Mouse (Mus musculus) spleen, postnatal 0 days (tissue): ENCODE measurements around the gene Krtap9-3. TPM values are rescaled to one million over a fixed set of nuclear protein-coding genes. Genes with fewer than 3 reads are reported as not detected.

ENCODE experiments used
- polyA plus RNA-seq: library from polyadenylated mRNA; unstranded; fragments of >200 nt; fragmentation: Nextera tagmentation; extraction: Ambion mirVana; gene quantifications from 2 replicates; pipeline ENCODE4 v1.2.1, GENCODE M21; 2015

Krtap9-3 gene
- polyA plus RNA-seq: not detected in 2 replicates

DNA sequence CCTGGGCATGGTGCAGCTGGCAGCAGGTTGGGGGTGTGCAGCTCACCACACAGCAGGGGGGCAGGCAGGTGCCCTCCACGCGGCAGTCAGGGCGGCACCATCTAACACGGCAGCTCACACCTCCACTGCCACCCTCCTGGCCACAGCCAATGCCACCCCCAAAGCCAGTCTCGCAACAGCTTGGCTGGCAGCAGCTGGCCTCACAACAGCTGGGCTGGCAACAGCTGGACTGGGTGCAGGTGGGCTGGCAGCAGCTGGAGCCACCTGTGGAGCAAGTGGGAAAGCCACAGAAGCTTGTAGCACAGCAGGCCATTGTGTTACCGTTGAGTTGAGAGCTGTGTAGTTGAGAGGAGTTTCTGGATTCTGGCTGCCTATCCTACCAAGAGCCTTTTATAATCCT lies at the start of gene Krtap9-3:
Gene Krtap9-3 (minus strand): TSS at position 364 of the 400 bp plus-strand sequence.

DNA sequence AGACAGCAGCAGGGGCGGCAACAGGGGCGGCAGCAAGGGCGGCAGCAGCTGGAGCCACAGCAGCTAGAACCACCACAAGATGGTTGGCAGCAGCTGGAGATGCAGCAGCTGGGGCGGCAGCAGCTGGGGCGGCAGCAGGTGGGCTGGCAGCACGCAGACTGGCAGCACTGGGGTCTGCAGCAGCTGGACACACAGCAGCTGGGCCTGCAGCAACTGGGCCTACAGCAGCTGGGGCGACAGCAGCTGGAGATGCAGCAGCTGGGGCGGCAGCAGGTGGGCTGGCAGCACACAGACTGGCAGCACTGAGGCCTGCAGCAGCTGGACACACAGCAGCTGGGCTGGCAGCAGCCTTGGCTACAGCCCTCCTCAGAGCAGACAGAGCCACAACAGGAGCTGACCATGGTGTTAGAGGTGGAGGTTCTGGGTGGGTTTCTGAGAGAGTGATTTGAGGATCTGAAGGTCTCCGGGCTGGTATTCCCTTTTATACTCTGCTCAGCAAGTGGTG lies 45.8 kb upstream of the Krtap9-3 start, which contains the start of gene Krtap4-7:
Gene Krtap4-7 (minus strand): TSS at position 455 of the 505 bp plus-strand sequence.

DNA sequence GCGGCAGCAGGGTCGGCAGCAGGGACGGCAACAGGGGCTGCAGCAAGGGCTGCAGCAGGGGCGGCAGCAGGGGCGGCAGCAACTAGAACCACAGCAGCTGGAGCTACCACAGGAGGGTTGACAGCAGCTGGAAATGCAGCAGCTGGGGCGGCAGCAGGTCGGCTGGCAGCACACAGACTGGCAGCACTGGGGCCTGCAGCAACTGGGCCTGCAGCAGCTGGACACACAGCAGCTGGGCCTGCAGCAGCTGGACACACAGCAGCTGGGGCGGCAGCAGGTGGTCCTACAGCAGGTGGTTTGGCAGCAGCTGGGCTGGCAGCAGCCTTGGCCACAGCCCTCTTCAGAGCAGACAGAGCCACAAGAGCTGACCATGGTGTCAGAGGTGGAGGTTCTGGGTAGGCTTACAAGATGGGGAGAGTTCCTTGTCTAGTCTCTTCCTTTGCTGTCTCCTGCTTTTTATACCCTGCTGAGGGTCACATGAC lies 36.8 kb upstream of the Krtap9-3 start, which contains the start of gene Krtap4-2:
Gene Krtap4-2 (minus strand): TSS at position 432 of the 482 bp plus-strand sequence.

DNA sequence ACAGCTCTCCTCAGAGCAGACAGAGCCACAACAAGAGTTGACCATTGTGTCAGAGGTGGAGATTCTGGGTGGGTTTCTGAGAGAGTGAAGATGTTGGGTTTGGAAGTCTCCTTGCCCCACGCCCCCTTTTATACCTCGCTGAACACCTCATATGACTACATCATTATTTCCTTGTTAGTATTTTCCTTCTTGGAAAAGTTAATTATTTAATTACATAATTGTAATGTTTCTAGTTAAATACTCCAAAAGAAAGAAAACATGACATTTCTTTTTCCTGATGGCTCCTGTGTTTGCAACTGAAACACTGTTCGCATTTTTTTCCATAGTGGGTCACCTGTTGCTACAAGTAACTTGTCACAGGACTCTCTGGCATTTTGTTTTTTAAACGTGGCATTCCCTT lies 30.2 kb upstream of the Krtap9-3 start, which contains the start of gene Krtap4-1:
Gene Krtap4-1 (minus strand): TSS at position 101 of the 400 bp plus-strand sequence.

DNA sequence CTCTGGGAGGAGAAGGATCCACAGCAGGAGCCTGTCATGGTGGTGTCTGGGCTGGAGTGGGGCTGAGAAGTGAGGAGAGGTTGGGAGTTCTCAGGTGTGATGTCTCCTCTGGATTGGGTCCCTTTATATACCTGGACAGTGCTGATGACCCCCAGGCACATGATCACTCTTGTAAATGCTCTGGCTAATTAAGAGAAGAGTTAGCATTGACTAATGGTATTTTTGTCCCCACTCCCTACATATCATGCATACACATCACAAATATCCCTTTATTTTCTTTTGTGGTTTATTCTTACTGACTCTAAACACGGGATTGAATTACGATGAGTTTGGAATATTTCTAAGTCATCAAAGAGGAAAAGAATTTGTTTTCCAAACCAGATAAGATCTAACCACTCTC lies 22.4 kb upstream of the Krtap9-3 start, which contains the start of gene Gm11562:
Gene Gm11562 (minus strand): TSS at position 101 of the 400 bp plus-strand sequence.

DNA sequence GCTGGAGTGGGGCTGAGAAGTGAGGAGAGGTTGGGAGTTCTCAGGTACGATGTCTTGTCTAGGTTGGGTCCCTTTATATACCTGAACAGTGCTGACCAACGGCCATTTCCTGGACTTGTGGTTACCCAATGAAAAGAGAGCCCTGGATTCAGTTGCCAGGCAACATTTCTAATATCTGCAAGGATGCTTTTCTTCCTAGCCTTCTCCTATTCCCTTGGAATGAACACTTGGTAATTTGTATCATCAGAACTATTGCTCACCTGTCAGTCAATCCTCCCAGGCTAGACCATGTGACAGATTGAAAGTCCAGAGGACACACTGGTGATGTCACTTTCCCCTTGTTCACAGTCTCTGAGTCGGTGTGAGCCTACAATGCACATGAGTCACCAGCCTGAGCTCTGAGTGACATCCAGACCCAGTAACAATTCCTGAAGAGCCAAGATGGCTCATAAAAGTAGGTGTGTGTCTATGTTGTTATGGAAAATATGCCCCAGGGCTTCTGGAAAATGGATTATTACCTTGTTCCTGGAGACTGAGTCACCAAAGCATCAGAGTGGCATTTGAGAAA lies 17.0 kb upstream of the Krtap9-3 start, which contains the start of gene Krtap2-4:
Gene Krtap2-4 (minus strand): TSS at position 51 of the 568 bp plus-strand sequence.

DNA sequence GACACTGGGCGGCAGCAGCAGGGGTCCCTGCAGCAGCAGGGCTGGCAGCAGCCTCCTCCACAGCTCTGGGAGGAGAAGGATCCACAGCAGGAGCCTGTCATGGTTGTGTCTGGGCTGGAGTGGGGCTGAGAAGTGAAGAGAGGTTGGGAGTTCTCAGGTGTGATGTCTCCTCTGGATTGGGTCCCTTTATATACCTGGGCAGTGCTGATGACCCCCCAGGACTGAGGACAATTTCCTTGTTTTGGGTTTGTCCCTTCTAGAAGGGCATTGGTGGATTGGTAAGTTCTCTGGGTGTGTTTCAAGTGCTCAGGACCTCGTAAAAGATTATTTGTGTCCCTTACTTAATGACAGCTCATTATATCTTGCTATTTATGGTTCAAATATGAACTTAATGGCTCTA lies 12.2 kb upstream of the Krtap9-3 start, which contains the start of gene Gm11937:
Gene Gm11937 (minus strand): TSS at position 101 of the 400 bp plus-strand sequence.

DNA sequence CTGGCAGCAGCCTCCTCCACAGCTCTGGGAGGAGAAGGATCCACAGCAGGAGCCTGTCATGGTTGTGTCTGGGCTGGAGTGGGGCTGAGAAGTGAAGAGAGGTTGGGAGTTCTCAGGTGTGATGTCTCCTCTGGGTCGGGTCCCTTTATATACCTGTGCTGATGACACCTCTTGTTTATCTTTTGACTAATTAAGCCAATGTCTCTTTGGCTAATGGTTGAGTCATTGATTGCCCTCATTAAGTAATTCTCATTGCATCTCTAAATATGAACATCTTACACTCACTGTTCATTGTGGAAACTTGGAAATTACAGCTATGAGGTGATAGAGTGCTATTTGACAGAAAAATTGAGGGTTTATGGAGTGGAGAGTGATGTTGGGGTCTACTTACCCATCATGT lies 5.3 kb upstream of the Krtap9-3 start, which contains the start of gene Gm11938:
Gene Gm11938 (minus strand): TSS at position 101 of the 400 bp plus-strand sequence.

DNA sequence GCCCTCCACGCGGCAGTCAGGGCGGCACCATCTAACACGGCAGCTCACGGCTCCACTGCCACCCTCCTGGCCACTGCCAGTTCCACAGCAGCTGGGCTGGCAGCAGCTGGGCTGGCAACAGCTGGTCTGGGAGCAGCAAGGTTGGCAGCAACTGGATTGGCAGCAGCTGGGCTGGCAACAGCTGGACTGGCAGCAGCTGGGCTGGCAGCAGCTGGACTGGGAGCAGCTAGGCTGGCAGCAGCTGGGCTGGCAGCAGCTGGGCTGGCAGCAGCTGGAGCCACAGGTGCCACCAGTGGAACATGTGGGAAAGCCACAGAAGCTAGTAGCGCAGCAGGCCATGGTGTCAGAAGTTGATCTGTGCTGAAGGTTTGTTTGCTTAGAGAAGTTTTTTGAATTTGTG lies 6.9 kb downstream of the Krtap9-3 start, which contains the start of gene Krtap1-3:
Gene Krtap1-3 (minus strand): TSS at position 359 of the 400 bp plus-strand sequence.

DNA sequence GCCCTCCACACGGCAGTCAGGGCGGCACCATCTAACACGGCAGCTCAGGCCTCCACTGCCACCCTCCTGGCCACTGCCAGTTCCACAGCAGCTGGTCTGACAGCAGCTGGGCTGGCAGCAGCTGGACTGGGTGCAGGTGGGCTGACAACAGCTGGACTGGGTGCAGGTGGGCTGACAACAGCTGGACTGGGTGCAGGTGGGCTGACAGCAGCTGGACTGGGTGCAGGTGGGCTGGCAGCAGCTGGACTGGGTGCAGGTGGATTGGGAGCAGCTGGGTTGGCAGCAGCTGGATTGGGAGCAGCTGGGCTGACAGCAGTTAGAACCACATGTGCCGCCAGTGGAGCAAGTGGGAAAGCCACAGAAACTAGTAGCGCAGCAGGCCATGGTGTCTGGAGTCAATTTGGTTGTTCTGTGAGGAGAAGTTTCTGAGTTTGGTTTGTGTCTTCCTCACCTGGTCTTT lies 14.6 kb downstream of the Krtap9-3 start, which contains the start of gene Krtap1-4:
Gene Krtap1-4 (minus strand): TSS at position 410 of the 460 bp plus-strand sequence.

DNA sequence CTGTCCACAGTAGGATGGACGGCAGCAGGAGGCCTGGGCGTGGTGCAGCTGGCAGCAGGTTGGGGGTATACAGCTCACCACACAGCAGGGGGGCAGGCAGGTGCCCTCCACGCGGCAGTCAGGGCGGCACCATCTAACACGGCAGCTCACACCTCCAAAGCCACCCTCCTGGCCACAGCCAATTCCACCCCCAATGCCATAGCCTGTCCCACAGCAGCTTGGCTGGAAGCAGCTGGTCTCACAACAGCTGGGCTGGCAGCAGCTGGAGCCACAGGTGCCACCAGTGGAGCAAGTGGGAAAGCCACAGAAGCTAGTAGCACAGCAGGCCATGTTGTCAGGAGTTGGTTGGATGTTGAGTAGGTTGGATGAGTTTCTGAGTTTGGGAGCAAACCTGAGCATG lies 17.3 kb downstream of the Krtap9-3 start, which contains the start of gene Krtap1-5:
Gene Krtap1-5 (minus strand): TSS at position 381 of the 400 bp plus-strand sequence.

DNA sequence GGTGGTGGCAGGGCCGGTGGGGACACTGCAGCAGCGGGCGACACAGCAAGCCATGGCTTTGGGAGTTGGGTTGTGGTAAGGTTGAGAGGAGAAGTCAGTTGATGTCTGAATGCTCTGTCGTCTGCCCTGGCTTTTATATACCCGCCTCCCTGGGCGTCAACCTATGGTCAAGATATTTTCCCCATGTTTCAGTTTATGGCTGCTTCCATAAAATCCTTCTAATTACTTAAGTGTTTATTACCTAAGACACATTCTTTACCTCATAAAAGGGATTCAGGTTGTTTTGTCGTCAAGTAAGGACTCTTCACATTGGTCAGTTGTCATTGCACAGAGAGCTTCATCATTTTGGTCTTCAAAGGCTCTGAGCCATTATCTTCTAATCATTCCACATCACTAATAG lies 31.4 kb downstream of the Krtap9-3 start, which contains the start of gene Krtap3-1:
Gene Krtap3-1 (minus strand): TSS at position 101 of the 400 bp plus-strand sequence.

DNA sequence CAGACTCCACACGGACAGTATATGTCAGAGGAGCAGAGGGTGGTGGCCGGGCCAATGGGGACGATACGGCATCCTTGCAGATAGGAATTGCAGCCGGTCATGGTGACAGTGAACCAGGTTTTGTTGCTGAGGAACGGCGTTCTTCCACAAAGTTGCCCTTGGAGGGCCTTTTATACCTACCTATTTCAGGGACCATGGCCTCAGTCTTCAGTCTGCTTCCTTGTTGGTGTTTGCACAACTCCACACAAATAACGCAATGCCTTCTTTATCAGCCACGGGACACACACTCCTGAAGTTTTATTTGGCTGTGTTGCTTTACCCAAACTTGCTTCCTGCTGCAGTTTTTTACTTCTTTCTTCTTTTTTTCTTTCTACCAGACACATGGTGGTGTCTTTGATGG lies 38.5 kb downstream of the Krtap9-3 start, which contains the start of gene Gm11939:
Gene Gm11939 (minus strand): TSS at position 101 of the 400 bp plus-strand sequence.

DNA sequence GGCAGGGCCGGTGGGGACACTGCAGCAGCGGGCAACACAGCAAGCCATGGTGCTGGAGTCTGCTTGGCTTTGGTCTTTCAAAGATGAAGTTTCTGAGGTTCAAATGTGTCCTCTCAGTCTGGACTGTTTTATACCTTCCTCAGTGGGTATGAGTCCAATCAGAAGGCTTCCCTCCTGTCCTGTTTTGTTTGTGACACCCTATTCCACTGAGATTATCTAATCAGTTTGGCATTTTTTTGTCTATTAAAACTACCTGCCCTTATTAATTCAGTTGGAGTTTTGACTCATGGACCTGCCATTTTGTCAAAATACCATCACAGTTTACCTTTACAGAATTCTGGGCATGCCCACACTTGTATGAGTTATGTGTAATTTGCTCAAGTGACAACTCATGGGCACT lies 41.2 kb downstream of the Krtap9-3 start, which contains the start of gene Krtap3-2:
Gene Krtap3-2 (minus strand): TSS at position 101 of the 400 bp plus-strand sequence.

DNA sequence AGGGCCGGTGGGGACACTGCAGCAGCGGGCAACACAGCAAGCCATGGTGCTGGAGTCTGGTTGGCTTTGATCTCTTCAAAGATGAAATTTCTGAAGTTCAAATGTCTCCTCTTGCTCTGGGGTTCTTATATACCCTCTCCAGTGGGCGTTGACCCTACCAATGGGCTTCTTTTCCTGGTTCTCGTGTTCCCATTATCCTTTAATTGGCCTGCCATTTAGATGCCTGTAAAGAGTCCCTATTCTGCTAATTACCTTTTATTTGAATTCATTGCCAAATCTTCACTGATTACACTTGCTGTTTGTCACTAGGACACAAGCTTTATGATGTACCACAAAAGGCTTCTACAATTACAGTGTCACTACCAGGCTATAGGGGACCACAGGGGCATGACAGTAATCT lies 47.1 kb downstream of the Krtap9-3 start, which contains the start of gene Krtap3-3:
Gene Krtap3-3 (minus strand): TSS at position 101 of the 400 bp plus-strand sequence.

Other genes starting within 250 kb of the Krtap9-3 start
- gene Krt27, start 247.0 kb downstream of the Krtap9-3 start, polyA plus RNA-seq: not detected in 2 replicates
- not detected in 2 replicates for gene Krt28, start 223.2 kb downstream of the Krtap9-3 start, polyA plus RNA-seq
- gene Krt10, start 208.7 kb downstream of the Krtap9-3 start, polyA plus RNA-seq: 7.3 and 9.6 TPM in 2 replicates
- not detected in 2 replicates for gene Krt12, start 175.8 kb downstream of the Krtap9-3 start, polyA plus RNA-seq
- gene Krt20, start 160.0 kb downstream of the Krtap9-3 start, polyA plus RNA-seq: 0.06 and 0.22 TPM in 2 replicates
- 0.10 TPM in 1 of 2 replicates, not detected in the other for gene Krt23, start 105.0 kb downstream of the Krtap9-3 start, polyA plus RNA-seq
- gene Krt39, start 76.8 kb downstream of the Krtap9-3 start, polyA plus RNA-seq: not detected in 2 replicates
- not detected in 2 replicates for gene Krt40, start 54.9 kb downstream of the Krtap9-3 start, polyA plus RNA-seq
- not detected in 2 replicates for gene Krtap3-3, start 47.2 kb downstream of the Krtap9-3 start, polyA plus RNA-seq
- gene Krtap3-2, start 41.3 kb downstream of the Krtap9-3 start, polyA plus RNA-seq: not detected in 2 replicates
- not detected in 2 replicates for gene Gm11939, start 38.6 kb downstream of the Krtap9-3 start, polyA plus RNA-seq
- gene Krtap3-1, start 31.5 kb downstream of the Krtap9-3 start, polyA plus RNA-seq: not detected in 2 replicates
- gene Krtap1-5, start 17.1 kb downstream of the Krtap9-3 start, polyA plus RNA-seq: not detected in 2 replicates
- not detected in 2 replicates for gene Krtap1-4, start 14.5 kb downstream of the Krtap9-3 start, polyA plus RNA-seq
- not detected in 2 replicates for gene Krtap1-3, start 6.8 kb downstream of the Krtap9-3 start, polyA plus RNA-seq
- gene Gm11938, start 5.2 kb upstream of the Krtap9-3 start, polyA plus RNA-seq: not detected in 2 replicates
- not detected in 2 replicates for gene Gm11937, start 12.1 kb upstream of the Krtap9-3 start, polyA plus RNA-seq
- gene Krtap2-4, start 16.7 kb upstream of the Krtap9-3 start, polyA plus RNA-seq: not detected in 2 replicates
- gene Gm11562, start 22.3 kb upstream of the Krtap9-3 start, polyA plus RNA-seq: not detected in 2 replicates
- not detected in 2 replicates for gene Krtap4-1, start 30.1 kb upstream of the Krtap9-3 start, polyA plus RNA-seq
- gene Krtap4-2, start 37.0 kb upstream of the Krtap9-3 start, polyA plus RNA-seq: not detected in 2 replicates
- gene Krtap4-7, start 46.0 kb upstream of the Krtap9-3 start, polyA plus RNA-seq: not detected in 2 replicates
- gene Gm11555, start 52.1 kb upstream of the Krtap9-3 start, polyA plus RNA-seq: not detected in 2 replicates
- gene Gm11563, start 60.9 kb upstream of the Krtap9-3 start, polyA plus RNA-seq: not detected in 2 replicates
- gene Krtap4-6, start 67.9 kb upstream of the Krtap9-3 start, polyA plus RNA-seq: not detected in 2 replicates
- gene Gm14190, start 92.6 kb upstream of the Krtap9-3 start, polyA plus RNA-seq: not detected in 2 replicates
- gene Gm14180, start 136.2 kb upstream of the Krtap9-3 start, polyA plus RNA-seq: not detected in 2 replicates
- not detected in 2 replicates for gene Gm11595, start 174.8 kb upstream of the Krtap9-3 start, polyA plus RNA-seq
- not detected in 2 replicates for gene Krtap4-8, start 182.6 kb upstream of the Krtap9-3 start, polyA plus RNA-seq
- gene Krtap4-9, start 187.1 kb upstream of the Krtap9-3 start, polyA plus RNA-seq: not detected in 2 replicates
- not detected in 2 replicates for gene Gm11596, start 195.4 kb upstream of the Krtap9-3 start, polyA plus RNA-seq
- not detected in 2 replicates for gene Gm11569, start 200.8 kb upstream of the Krtap9-3 start, polyA plus RNA-seq
- gene Gm11554, start 206.3 kb upstream of the Krtap9-3 start, polyA plus RNA-seq: not detected in 2 replicates
- gene Krtap4-13, start 211.8 kb upstream of the Krtap9-3 start, polyA plus RNA-seq: not detected in 2 replicates
- not detected in 2 replicates for gene Gm11564, start 217.6 kb upstream of the Krtap9-3 start, polyA plus RNA-seq
- gene 2300003K06Rik, start 240.0 kb upstream of the Krtap9-3 start, polyA plus RNA-seq: not detected in 2 replicates